ENCODE assay signal across 9 mouse cellular contexts in genomic region chr9:94456085-94456531, GRCm38 (mm10).
DNase-seq lines count a peak whose midpoint lies in the region; ATAC-seq lines count a peak whose summit lies in the region.
"Had no signal": no experiment of that assay in that cellular context is flagged by ENCODE, and none has a peak within 500 bp of the region (broad histone marks: within the 10 kb centered on the region; RNA-seq: fewer than 3 reads in every experiment).

No protein-coding gene starts in this region.

- DNase-seq in cerebellum, adult 11 months = peak; percentile 6
- DNase-seq in cerebellum, adult 8-10 months = no peak
- peak; percentile 45 to 62 for DNase-seq in right cerebral cortex, postnatal 10 days (ENCODE audit: low spot score in 2 of 2)
- no peak for DNase-seq in right cerebral cortex, adult 2 months (ENCODE audit: low spot score in 2 of 2)
- peak; percentile 66 to 86 for DNase-seq in kidney, postnatal 25 days
- DNase-seq in T-cell, adult 2 months (ENCODE audit: low spot score) = no peak

- no peak overlapping the region for H3K4me2 ChIP-seq in stomach, embryonic 14.5 days (replicated peaks; ENCODE audit: low read depth, low read length)
- H3K4me2 ChIP-seq in hindbrain, embryonic 12.5 days (replicated peaks) = no peak overlapping the region

- no peaks in the 10 kb centered on the region for H3K36me3 ChIP-seq in stomach, embryonic 14.5 days (ENCODE audit: control insufficient read depth, insufficient read depth, low read length)
- no peaks in the 10 kb centered on the region for H3K36me3 ChIP-seq in hindbrain, embryonic 12.5 days

- H3K4me3 ChIP-seq in stomach, embryonic 14.5 days (ENCODE audit: low read depth, low read length) = no peak overlapping the region
- no peak overlapping the region for H3K4me3 ChIP-seq in hindbrain, embryonic 12.5 days

- ATAC-seq in stomach, embryonic 14.5 days (ENCODE audit: insufficient number of reproducible peaks, insufficient read depth, low FRiP score, low read depth) = peak; percentile 23; the same call in 1 of the 2 replicates
- no peak for ATAC-seq in hindbrain, embryonic 12.5 days (ENCODE audit: low FRiP score)

- H3K4me1 ChIP-seq in stomach, embryonic 14.5 days (ENCODE audit: control insufficient read depth, insufficient read depth, low read length) = no peaks in the 10 kb centered on the region
- H3K4me1 ChIP-seq in hindbrain, embryonic 12.5 days = no peaks in the 10 kb centered on the region

- H3K27ac ChIP-seq in stomach, embryonic 14.5 days (ENCODE audit: low read length) = no peak overlapping the region
- H3K27ac ChIP-seq in hindbrain, embryonic 12.5 days = no peak overlapping the region
- H3K27ac ChIP-seq: macrophage had no signal

- H3K27me3 ChIP-seq in stomach, embryonic 14.5 days (ENCODE audit: control insufficient read depth, insufficient read depth, low read length) = no peaks in the 10 kb centered on the region
- no peaks in the 10 kb centered on the region for H3K27me3 ChIP-seq in hindbrain, embryonic 12.5 days

- 20% methylated on average over 6 of the region's 6 CpGs for WGBS in stomach, embryonic 14.5 days
- WGBS in hindbrain, embryonic 12.5 days = 71% methylated on average over 6 of the region's 6 CpGs

- no peaks in the 10 kb centered on the region for H3K9me3 ChIP-seq in stomach, embryonic 14.5 days (ENCODE audit: control insufficient read depth, low read depth, low read length)
- no peaks in the 10 kb centered on the region for H3K9me3 ChIP-seq in hindbrain, embryonic 12.5 days (replicated peaks)

- no peak overlapping the region for H3K9ac ChIP-seq in stomach, embryonic 14.5 days (replicated peaks; ENCODE audit: low read depth, low read length)
- no peak overlapping the region for H3K9ac ChIP-seq in hindbrain, embryonic 12.5 days

Comparison
In these comparisons a context has a peak if more than half of its experiments do, and no peak if none do; other contexts are left out.
1. DNase-seq: peak in cerebellum, adult 11 months (single experiment), right cerebral cortex, postnatal 10 days (2 of 2) and kidney, postnatal 25 days (2 of 2); none in cerebellum, adult 8-10 months (single experiment), right cerebral cortex, adult 2 months (0 of 2) and T-cell, adult 2 months (single experiment).